Mouse (Mus musculus) liver, postnatal 0 days (tissue): ENCODE data around the gene Gm49661. TPM values are rescaled to one million over a fixed set of nuclear protein-coding genes. Genes with fewer than 3 reads are reported as not detected.
A peak's percentile ranks its signal among the peaks of the same experiment; 100 is the strongest.

ENCODE experiments used
- ATAC-seq: fragments of 200-750 bp; cut with Nextera tagmentation; 2 replicates; pipeline ENCODE4 v1.8.0; 2017; ENCODE audit warnings: mild to moderate bottlenecking, moderate library complexity
- DNase-seq: peaks from one replicate; pipeline ENCODE4 v3.0.0-alpha.2; 2016
- H3K27ac ChIP-seq: fragments of 300-500 bp; sonication (generic); 2 replicates; pipeline ENCODE4 v1.5.1; 2014; ENCODE audit warnings: antibody characterized with exemption, moderate library complexity, mild to moderate bottlenecking, low read depth
- H3K27me3 ChIP-seq: fragments of 300-500 bp; sonication (generic); 2 replicates; pipeline ENCODE4 v1.6.1; 2014; ENCODE audit warnings: low read length, control low read depth, mixed read lengths; ENCODE audit not compliant: insufficient read depth
- H3K36me3 ChIP-seq: fragments of 300-500 bp; sonication (generic); replicated peaks from 2 replicates; pipeline ENCODE4 v1.6.1; 2014; ENCODE audit warnings: mild to moderate bottlenecking, control low read depth, low read length, moderate library complexity, mixed read lengths; ENCODE audit not compliant: insufficient read depth
- H3K4me1 ChIP-seq: fragments of 300-500 bp; sonication (generic); 2 replicates; pipeline ENCODE4 v1.6.1; 2014; ENCODE audit warnings: antibody characterized with exemption, mild to moderate bottlenecking, control low read depth; ENCODE audit not compliant: insufficient read depth
- H3K4me2 ChIP-seq: fragments of 300-500 bp; sonication (generic); 2 replicates; pipeline ENCODE4 v1.6.1; 2014; ENCODE audit warnings: low read depth, mild to moderate bottlenecking, low read length, moderate library complexity, mixed read lengths
- H3K4me3 ChIP-seq: fragments of 300-500 bp; sonication (generic); 2 replicates; pipeline ENCODE4 v1.5.1; 2014; ENCODE audit warnings: low read depth, low read length
- H3K9ac ChIP-seq: fragments of 300-500 bp; sonication (generic); replicated peaks from 2 replicates; pipeline ENCODE4 v1.6.1; 2014; ENCODE audit warnings: mild to moderate bottlenecking, moderate library complexity
- H3K9me3 ChIP-seq: fragments of 300-500 bp; sonication (generic); 2 replicates; pipeline ENCODE4 v1.6.1; 2016; ENCODE audit warnings: mild to moderate bottlenecking, control low read depth, low read length, mixed read lengths
- CTCF ChIP-seq: sonication (generic); IDR thresholded peaks from 2 replicates; pipeline ENCODE4 v1.5.1; 2016; ENCODE audit warnings: antibody characterized with exemption, low read depth
- EP300 ChIP-seq: IDR thresholded peaks from 2 replicates; pipeline ENCODE4 v1.6.1; 2016; ENCODE audit warnings: antibody characterized with exemption, low read depth, mild to moderate bottlenecking
- WGBS: fragments of 180-500 bp; shearing (Covaris S2); extraction: QIAGEN DNeasy Blood & Tissue Kit; methylation state at CpG from one replicate; pipeline ENCODE4 v1.1.7; 2014; ENCODE audit not compliant: insufficient replicate concordance; 5-methylcytosine and 5-hydroxymethylcytosine counted together
- polyA plus RNA-seq: library from polyadenylated mRNA; unstranded; fragments of >200 nt; fragmentation: Nextera tagmentation; extraction: Ambion mirVana; gene quantifications from 2 replicates; pipeline ENCODE4 v1.2.1, GENCODE M21; 2015

Gm49661 gene
- polyA plus RNA-seq, 1 experiment from 2014 or later = not detected

DNA sequence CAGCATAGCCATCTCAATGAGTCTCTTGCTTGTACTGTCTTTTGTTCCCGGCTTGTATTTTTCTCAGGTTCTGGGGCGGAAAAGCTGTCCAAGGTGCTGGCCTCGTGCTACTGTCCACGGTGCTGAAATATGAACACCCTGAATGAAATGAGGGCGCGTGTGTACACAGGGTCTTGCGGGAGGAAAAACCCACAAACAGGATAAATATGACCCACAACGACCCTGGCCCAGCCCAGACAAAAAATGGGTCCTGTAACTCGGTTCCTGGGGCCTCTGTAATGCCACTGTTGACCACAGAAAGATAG lies 22.0 kb downstream of the Gm49661 start:
- 12% methylated on average over 9 of the region's 9 CpGs for WGBS
- Histone ChIP-seq H3K27me3 (peaks cover 77% of the 10 kb centered on the region), H3K4me3 (no peak overlapping the region), H3K9ac (no peak overlapping the region), H3K4me1 (peaks cover 11% of the 10 kb centered on the region), H3K4me2 (no peak overlapping the region), H3K27ac (no peak overlapping the region), H3K36me3 (no peaks in the 10 kb centered on the region), H3K9me3 (no peaks in the 10 kb centered on the region)
- DNase-seq = peak; percentile 61
- no peak for TF ChIP-seq EP300
- no peak for TF ChIP-seq CTCF
- 0 out of 2 replicates have a peak, but pooled peaks have one; percentile 35 for ATAC-seq

DNA sequence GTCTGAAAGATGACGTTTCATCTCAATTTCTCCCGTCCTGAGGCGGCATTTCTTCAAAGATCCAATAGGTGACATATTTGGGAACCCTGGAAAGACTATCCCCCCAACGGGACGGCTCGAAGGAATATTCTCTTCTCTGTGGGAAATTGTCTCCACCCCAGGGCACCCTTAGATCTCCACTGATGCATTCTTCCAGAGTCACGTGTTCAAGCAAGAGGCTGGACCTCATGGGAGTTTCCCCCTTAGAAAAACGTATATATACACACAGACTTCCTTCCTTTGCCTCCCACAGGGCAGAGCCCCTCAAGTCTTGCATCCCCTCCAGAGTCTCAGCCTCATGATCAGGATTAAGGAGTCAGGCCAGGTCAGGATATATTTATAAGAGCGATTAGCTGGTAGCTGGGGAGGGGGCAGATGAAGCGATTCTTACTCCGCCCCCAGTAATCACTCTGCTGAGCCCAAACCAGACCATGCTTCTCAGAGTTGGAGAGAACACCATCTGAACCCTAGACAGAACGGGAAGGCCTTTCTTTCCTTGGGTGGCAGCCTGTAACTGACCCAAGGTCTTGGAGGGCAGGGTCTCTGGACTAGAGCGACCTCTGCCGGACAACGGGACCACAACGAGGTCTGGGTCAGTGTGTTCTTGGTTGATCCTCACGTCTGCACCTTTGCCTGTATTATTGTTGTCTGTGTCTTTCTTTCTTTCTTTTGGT lies 22.5 kb downstream of the Gm49661 start, which contains the start of gene Rtbdn:
Rtbdn (plus strand) TSS at position 464 of the 713 bp plus-strand sequence.
- Histone ChIP-seq H3K36me3 (no peaks in the 10 kb centered on the region), H3K4me3 (peak within 1 kb of the TSS; percentile 25; the same call in 1 of the 2 replicates), H3K4me1 (peaks cover 11% of the 10 kb centered on the region), H3K9me3 (no peaks in the 10 kb centered on the region), H3K9ac (no peak within 1 kb of the TSS), H3K27ac (no peak within 1 kb of the TSS), H3K27me3 (peaks cover 72% of the 10 kb centered on the region), H3K4me2 (peak within 1 kb of the TSS; percentile 47)
- TF ChIP-seq EP300 (no peak), CTCF (peak; percentile 48)
- ATAC-seq (no peak), DNase-seq (no peak)
- 14% methylated on average over 17 of the region's 17 CpGs for WGBS

DNA sequence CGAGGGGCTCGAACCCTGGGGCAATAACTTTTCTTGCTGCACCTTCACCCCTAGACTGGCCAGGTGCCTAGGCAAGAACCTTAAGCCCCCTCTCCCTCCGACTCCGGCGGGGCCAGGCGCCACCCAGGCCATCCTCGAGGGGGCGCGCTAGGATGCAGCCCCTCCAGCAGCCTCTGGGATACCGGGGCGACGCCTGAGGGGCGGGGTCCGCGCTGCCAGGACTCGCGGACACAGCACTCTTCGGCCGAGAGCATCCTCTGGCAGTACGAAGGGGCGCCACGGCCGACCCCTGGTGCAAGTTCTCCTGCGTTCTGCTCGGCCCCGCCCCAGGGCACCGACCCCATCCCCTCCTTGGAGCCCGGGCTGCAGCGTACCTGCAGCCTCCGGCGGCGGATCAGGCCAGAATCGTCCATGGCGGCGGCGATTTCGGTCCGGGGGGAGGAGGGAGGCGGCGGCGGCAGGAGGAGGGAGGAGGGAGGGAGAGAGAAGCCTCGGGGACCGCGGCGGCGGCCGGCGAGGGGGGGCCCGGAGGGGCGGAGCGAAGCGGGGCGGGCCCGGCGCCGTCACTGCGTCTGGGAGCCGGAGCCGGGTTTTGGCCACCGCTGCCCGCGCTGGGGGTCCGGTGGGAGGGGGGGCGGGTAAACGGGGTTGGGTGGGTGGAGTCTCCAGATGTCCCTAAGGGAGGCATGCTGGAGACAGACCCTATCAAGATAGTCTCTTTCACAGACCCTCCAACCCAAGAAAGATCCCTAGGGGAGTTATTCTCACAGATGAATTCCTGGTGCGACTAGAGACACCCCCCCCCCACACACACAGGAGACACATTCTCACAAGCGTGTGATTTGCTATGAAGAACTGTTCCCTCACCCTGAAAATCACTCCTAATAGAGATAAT lies 23.4 kb downstream of the Gm49661 start:
- H3K27me3 ChIP-seq = peaks cover 71% of the 10 kb centered on the region
- H3K4me3 ChIP-seq = peak overlapping the region; percentile 25; the same call in 1 of the 2 replicates
- no peak overlapping the region for H3K9ac ChIP-seq
- H3K9me3 ChIP-seq = no peaks in the 10 kb centered on the region
- no peak overlapping the region for H3K27ac ChIP-seq
- TF ChIP-seq CTCF = peak; percentile 25
- no peak for TF ChIP-seq EP300
- H3K36me3 ChIP-seq = no peaks in the 10 kb centered on the region
- ATAC-seq (no peak), DNase-seq (no peak)
- 2% methylated on average over 42 of the region's 67 CpGs for WGBS
- H3K4me1 ChIP-seq = peaks cover 11% of the 10 kb centered on the region
- peak overlapping the region; percentile 47 for H3K4me2 ChIP-seq

DNA sequence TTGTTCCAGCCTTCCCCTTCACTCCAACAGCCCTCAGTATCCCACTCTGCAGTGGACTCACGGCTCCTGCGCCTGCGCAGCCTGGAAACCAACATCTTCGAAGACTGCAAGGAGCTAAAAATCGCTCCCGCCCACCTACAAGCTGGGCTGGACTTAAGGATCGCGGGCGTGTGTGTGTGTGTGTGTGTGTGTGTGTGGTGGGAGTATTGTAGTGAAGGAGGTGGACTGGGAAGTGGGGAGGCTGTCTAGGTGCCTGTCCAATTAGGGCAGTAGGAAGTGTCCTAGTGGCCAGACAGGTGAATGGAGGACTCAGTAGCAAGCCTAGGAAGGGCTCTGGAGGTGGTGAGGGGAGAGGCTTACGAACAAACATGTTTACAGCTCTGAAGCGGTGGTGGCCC lies 24.0 kb downstream of the Gm49661 start:
- ATAC-seq (no peak), DNase-seq (no peak)
- TF ChIP-seq CTCF (no peak), EP300 (no peak)
- Histone ChIP-seq H3K9ac (no peak overlapping the region), H3K27ac (no peak overlapping the region), H3K9me3 (no peaks in the 10 kb centered on the region), H3K4me1 (peaks cover 11% of the 10 kb centered on the region), H3K4me2 (no peak overlapping the region), H3K4me3 (no peak overlapping the region), H3K36me3 (no peaks in the 10 kb centered on the region), H3K27me3 (peaks cover 66% of the 10 kb centered on the region)
- 10% methylated on average over 11 of the region's 11 CpGs for WGBS

DNA sequence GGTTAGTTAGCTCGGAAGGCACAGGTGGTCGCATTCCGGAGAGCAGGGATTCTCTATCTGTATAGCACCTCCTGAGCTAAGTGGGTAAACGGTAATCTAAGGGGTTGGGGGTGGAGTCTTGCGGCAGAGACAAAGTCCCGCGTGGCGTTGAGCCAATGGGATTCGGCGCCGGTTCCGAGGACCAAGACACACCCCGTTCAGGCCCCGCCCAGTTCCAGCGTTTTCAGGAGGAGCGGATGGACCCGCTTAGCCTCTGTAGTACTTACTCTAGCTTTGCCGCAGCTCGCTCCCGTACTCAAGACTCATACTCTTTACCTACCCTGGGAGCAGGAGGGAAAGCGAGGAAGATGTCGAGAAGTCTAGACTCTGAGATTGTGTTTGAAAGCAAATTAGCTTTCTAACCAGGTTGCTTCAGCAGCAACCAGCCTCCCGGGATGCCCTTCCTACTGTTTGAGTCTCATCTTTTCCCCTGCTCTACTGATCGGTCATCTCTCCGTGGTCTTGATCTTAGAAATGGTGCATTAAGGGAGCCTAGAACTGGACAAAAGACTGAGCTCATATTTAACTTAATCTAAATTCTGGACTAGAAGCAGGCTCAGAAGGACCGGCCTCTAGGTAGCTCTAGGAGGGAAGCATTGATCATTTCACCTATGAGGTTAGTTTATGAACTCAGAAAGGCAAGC lies 24.6 kb downstream of the Gm49661 start:
- no peaks in the 10 kb centered on the region for H3K36me3 ChIP-seq
- no peak overlapping the region for H3K9ac ChIP-seq
- DNase-seq (peak; percentile 75), ATAC-seq (no peak)
- H3K4me3 ChIP-seq = no peak overlapping the region
- H3K27ac ChIP-seq = no peak overlapping the region
- peaks cover 11% of the 10 kb centered on the region for H3K4me1 ChIP-seq
- no peak for TF ChIP-seq EP300
- TF ChIP-seq CTCF = no peak
- no peaks in the 10 kb centered on the region for H3K9me3 ChIP-seq
- H3K27me3 ChIP-seq = peaks cover 60% of the 10 kb centered on the region
- 4% methylated on average over 26 of the region's 26 CpGs for WGBS
- H3K4me2 ChIP-seq = peak overlapping the region; percentile 35; the same call in 1 of the 2 replicates

DNA sequence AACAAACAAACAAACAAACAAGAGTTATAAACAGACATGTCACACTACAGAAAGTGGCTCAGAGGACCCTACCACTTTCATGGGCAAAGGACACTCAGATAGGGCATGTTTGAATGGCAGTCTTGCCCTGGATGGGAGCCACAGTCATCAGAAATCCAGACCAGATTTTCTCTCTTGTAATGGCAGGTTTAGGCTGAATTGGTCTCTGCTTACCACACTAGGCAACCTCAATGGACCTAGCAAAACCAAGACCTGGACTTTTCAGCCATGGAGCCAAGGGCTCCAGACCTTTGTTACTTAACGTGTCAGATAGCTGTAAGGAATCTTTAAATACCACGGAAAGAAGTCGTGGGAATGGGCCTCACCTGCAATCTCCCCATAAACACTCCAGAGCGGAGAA lies 25.5 kb downstream of the Gm49661 start:
- TF ChIP-seq CTCF = no peak
- TF ChIP-seq EP300 = no peak
- ATAC-seq (no peak), DNase-seq (no peak)
- no peak overlapping the region for H3K4me3 ChIP-seq
- no peaks in the 10 kb centered on the region for H3K9me3 ChIP-seq
- peaks cover 60% of the 10 kb centered on the region for H3K27me3 ChIP-seq
- H3K36me3 ChIP-seq = no peaks in the 10 kb centered on the region
- H3K27ac ChIP-seq = no peak overlapping the region
- H3K4me2 ChIP-seq = no peak overlapping the region
- H3K4me1 ChIP-seq = peaks cover 11% of the 10 kb centered on the region
- WGBS = 17% methylated on average over 4 of the region's 4 CpGs
- H3K9ac ChIP-seq = no peak overlapping the region
